Mouse (Mus musculus) cerebellum, postnatal 14 days (tissue): ENCODE results near the gene Cul5.

Experiments
- DNase-seq, 2 experiments: peaks; one replicate each; pipeline ENCODE4 v3.0.0; 2021; ENCODE audit warnings: mixed read lengths in 2 of 2

Cul5 gene

GRCm38 (mm10) chr9:53607192-53607591 lies 62.6 kb downstream of the Cul5 start:
- DNase-seq = no peak

GRCm38 (mm10) chr9:53604954-53605353 lies 64.9 kb downstream of the Cul5 start:
- DNase-seq = peak in 1 of 2 experiments; percentile 18

DNA sequence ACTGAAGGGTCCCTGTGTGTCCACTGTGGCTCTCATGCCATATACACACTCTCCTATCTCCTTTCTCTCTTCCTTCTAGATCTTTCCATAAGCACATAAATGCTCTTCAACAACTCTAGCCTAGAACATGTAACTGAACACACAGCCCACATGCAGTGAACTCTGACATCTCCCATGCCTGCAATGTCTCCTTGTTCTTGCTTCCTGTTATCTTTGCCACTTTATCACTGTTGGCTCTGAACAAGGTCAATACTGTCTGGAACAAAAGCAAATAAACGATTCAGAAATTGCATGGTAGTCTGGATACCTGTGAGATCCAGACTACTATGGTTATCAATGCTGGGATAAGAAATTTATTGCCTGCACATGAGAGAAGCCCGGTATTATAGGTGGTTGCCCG lies 66.0 kb downstream of the Cul5 start:
- DNase-seq = no peak

DNA sequence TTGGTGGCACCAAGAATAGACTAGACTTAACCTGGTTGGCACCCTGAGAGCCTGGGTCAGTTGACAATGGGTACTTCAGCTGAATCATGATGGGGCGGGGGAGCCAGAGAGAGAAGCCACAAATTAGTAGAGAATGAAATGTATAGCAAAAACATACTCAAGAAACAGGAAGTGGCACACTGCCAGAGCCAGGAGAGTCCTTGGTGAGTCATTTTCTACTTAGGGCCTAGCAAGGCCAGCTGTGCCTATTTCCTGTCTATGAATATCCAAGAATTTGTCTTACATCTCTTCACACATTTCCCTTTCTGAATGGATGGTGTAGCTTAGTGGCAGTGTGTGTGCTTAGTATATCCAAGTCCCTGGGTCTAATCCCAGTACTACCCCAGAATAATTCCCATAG lies 66.4 kb downstream of the Cul5 start:
- DNase-seq = peak in 1 of 2 experiments; percentile 18

- no peak for DNase-seq
These were observed 68.3 kb downstream of the Cul5 start for GRCm38 (mm10) chr9:53601541-53601940.

DNA sequence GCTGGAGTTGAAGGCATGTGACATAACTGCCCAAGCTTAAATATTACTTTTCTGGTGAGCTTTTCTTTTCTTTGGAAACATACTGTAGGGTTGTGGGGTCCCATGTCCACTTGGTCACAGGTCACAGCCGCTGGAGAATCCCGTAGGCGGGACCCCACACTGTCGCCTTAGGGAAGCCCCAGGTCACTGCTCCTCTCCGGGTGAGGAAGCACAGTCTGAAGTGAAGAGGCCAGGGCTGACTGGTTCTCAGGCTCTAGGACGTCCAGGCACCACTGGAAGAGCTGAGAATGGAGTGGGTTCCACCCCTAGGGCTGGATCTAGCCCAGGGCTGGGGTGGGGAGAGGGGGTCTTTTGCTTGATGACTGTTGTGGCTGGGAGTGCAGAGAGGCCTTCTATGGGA lies 71.2 kb downstream of the Cul5 start:
- no peak for DNase-seq

GRCm38 (mm10) chr9:53596971-53597600 lies 72.7 kb downstream of the Cul5 start:
- no peak for DNase-seq

DNA sequence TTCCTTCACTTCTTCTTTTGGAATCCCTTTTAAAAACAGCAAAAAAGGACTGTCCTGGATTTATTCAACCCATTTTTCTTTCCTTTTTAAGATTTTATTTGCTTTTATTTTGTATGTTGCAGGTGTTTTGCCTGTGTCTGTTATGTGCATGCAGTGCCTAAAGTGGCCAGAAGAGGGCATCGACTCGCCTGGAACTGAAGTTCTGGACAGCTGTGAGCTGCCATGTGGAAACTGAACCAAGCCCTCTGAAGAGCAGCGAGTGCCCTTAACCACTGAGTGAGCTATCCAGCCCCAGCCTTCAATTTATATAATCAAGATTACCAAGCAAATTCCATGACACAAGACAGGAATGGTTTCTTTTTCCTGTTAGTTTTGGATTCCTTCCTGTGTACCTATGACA lies 75.0 kb downstream of the Cul5 start:
- peak; percentile 76 to 85 for DNase-seq

GRCm38 (mm10) chr9:53581870-53582269 lies 87.9 kb downstream of the Cul5 start:
- peak in 1 of 2 experiments; percentile 31 for DNase-seq

DNA sequence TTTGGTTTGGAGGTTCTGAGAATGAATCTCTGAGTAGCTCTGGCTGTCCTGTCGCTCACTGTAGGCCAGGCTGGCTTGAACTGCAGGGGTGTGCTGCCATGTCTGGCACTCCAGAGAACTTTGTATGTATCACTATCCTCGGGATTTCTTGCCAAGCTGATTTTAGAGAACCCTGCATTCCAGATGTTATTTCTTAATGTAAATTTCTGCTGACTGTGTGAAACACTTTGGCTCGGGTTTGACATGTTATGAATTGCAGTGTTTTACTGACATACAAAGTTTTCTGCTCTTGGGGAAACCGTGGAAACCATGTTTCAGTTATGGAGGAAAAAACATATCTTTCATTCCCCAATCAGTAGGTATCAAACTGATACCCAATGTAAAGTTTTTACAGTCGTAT lies 94.1 kb downstream of the Cul5 start:
- no peak for DNase-seq

DNA sequence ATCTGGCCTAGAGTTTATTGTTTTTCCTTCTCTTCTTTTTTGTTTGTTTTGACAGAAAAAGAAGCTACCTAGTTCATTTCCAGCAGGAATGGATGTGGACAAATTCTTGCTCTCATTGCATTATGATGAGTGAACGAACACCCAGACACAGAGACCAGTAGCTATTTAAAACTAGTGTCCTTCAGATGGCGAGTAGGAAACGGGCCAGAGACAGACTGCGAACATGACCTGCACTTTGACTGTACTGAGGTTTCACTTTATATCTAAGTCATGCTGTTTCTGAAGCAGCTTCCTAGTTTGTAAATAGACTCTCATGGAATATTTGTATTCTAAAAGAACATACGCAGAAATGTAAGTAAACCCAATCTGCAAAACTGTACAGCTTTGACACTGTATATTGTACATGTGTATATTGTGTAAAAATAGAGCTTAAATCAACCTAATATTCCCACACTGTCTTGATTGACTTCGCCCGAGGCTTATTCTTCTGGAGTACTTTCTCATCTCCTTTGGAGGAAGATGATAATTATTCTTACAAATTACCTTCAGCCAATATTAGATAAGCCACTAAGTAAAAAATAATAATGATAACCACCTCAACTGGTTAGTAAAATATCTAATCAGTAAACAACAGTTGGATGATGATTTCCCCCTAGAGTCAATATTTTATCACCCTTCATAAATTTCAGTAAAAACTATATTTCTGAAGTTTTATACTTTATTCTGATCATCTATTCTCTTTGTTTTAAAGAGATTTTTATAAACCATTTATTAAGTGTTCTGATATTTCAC lies 97.1 kb downstream of the Cul5 start:
- DNase-seq = no peak

GRCm38 (mm10) chr9:53570662-53571061 lies 99.2 kb downstream of the Cul5 start:
- DNase-seq = peak; percentile 54 to 71
